In genomic region chr6:112489910-112490559, GRCm38 (mm10) we compare ENCODE assay signal across 9 mouse cellular contexts. TPM values are rescaled to one million over a fixed set of nuclear protein-coding genes. Genes with fewer than 3 reads are reported as not detected.
DNase-seq lines count a peak whose midpoint lies in the region; ATAC-seq lines count a peak whose summit lies in the region.
"Had no signal": no experiment of that assay in that cellular context is flagged by ENCODE, and none has a peak within 500 bp of the region (broad histone marks: within the 10 kb centered on the region; RNA-seq: fewer than 3 reads in every experiment).

Gene Oxtr, minus strand, starts transcription at chr6:112489943.

- H3K4me3 ChIP-seq in heart, embryonic 15.5 days: peak within 1 kb of the TSS; percentile 48
- H3K4me3 ChIP-seq in hindbrain, embryonic 12.5 days: peak within 1 kb of the TSS; percentile 31
- H3K4me3 ChIP-seq in midbrain, embryonic 16.5 days (ENCODE audit: low read depth, low read length): peak within 1 kb of the TSS; percentile 43

- H3K9me3 ChIP-seq in heart, embryonic 15.5 days (replicated peaks): no peaks in the 10 kb centered on the region
- no peaks in the 10 kb centered on the region for H3K9me3 ChIP-seq in hindbrain, embryonic 12.5 days (replicated peaks)
- no peaks in the 10 kb centered on the region for H3K9me3 ChIP-seq in midbrain, embryonic 16.5 days (replicated peaks; ENCODE audit: control insufficient read depth, low read length, poor library complexity, severe bottlenecking)

- ATAC-seq in heart, embryonic 15.5 days (replicated peaks; ENCODE audit: insufficient number of reproducible peaks, insufficient read depth, low FRiP score, low read depth): no peak
- ATAC-seq in hindbrain, embryonic 12.5 days (ENCODE audit: low FRiP score): peak; percentile 5; the same call in 1 of the 2 replicates
- ATAC-seq in midbrain, embryonic 16.5 days: peak; percentile 34
- ATAC-seq in activated CD4-positive, CD25-positive, alpha-beta regulatory T cell, adult 4 months: no peak

- H3K9ac ChIP-seq in heart, embryonic 15.5 days: peak within 1 kb of the TSS; percentile 49
- peak within 1 kb of the TSS; percentile 42 for H3K9ac ChIP-seq in hindbrain, embryonic 12.5 days
- peak within 1 kb of the TSS; percentile 64 for H3K9ac ChIP-seq in midbrain, embryonic 16.5 days (ENCODE audit: low read depth, low read length)

- no peak within 1 kb of the TSS for H3K27ac ChIP-seq in heart, embryonic 15.5 days
- H3K27ac ChIP-seq in hindbrain, embryonic 12.5 days: no peak within 1 kb of the TSS
- no peak within 1 kb of the TSS for H3K27ac ChIP-seq in midbrain, embryonic 16.5 days (ENCODE audit: low read length)

- H3K4me2 ChIP-seq in heart, embryonic 15.5 days: peak within 1 kb of the TSS; percentile 85
- peak within 1 kb of the TSS; percentile 64 for H3K4me2 ChIP-seq in hindbrain, embryonic 12.5 days (replicated peaks)
- H3K4me2 ChIP-seq in midbrain, embryonic 16.5 days (ENCODE audit: low read length): peak within 1 kb of the TSS; percentile 87

- no peaks in the 10 kb centered on the region for H3K36me3 ChIP-seq in heart, embryonic 15.5 days
- no peaks in the 10 kb centered on the region for H3K36me3 ChIP-seq in hindbrain, embryonic 12.5 days
- no peaks in the 10 kb centered on the region for H3K36me3 ChIP-seq in midbrain, embryonic 16.5 days (ENCODE audit: control insufficient read depth, insufficient read depth, low read length)

- WGBS in heart, embryonic 15.5 days: 6% methylated on average over 24 of the region's 24 CpGs
- 11% methylated on average over 22 of the region's 24 CpGs for WGBS in hindbrain, embryonic 12.5 days
- WGBS in midbrain, embryonic 16.5 days: 8% methylated on average over 21 of the region's 24 CpGs

- DNase-seq in heart, adult 18-20 months: no peak
- DNase-seq in adrenal gland, postnatal 25 days: no peak
- no peak for DNase-seq in layer of hippocampus, adult 9-10 months (ENCODE audit: low spot score)
- no peak for DNase-seq in spleen, adult 12 weeks (ENCODE audit: low spot score)

- peaks cover 69% of the 10 kb centered on the region for H3K27me3 ChIP-seq in heart, embryonic 15.5 days
- H3K27me3 ChIP-seq in hindbrain, embryonic 12.5 days: peaks cover 69% of the 10 kb centered on the region
- peaks cover 33% of the 10 kb centered on the region for H3K27me3 ChIP-seq in midbrain, embryonic 16.5 days (ENCODE audit: control insufficient read depth, insufficient read depth, low read depth, low read length)

- peaks cover 22% of the 10 kb centered on the region for H3K4me1 ChIP-seq in heart, embryonic 15.5 days (replicated peaks)
- H3K4me1 ChIP-seq in hindbrain, embryonic 12.5 days: peaks cover 22% of the 10 kb centered on the region
- peaks cover 18% of the 10 kb centered on the region for H3K4me1 ChIP-seq in midbrain, embryonic 16.5 days (ENCODE audit: control insufficient read depth, insufficient read depth, low read length)

RNA-seq across cellular contexts. Expression of gene Oxtr, which starts in this region (rescaled TPM):
- 0.21 and 0.30 TPM in 2 replicates for polyA plus RNA-seq in heart, embryonic 15.5 days (2015; fragmentation: Nextera tagmentation; extraction: Ambion mirVana)
- under 1 TPM; 0.18 to 0.30 TPM for total RNA-seq in heart, adult 18-20 months (2021)
- total RNA-seq in adrenal gland, postnatal 25 days (2021): 292 and 436 TPM in 2 replicates
- 0.54 and 0.70 TPM in 2 replicates for polyA plus RNA-seq in hindbrain, embryonic 12.5 days (2016; fragmentation: Nextera tagmentation; extraction: Ambion mirVana)
- polyA plus RNA-seq in midbrain, embryonic 16.5 days (2015; fragmentation: Nextera tagmentation; extraction: Ambion mirVana): 1.6 and 2.3 TPM in 2 replicates
- polyA plus RNA-seq in activated CD4-positive, CD25-positive, alpha-beta regulatory T cell, adult 4 months (2017; shearing (Covaris generic)): not detected
- total RNA-seq: MEL had no signal

Comparison
In these comparisons a context has a peak if more than half of its experiments do, and no peak if none do; other contexts are left out.
1. RNA of gene Oxtr (total RNA-seq): 292 to 436 TPM in adrenal gland, postnatal 25 days; 0.18 to 0.30 TPM in heart, adult 18-20 months; every median in the first group is over 100 times any median in the second.
2. Peak in ATAC-seq, H3K4me3 ChIP-seq, H3K9ac ChIP-seq and H3K4me2 ChIP-seq in hindbrain, embryonic 12.5 days; RNA of the gene not detected or under 1 TPM.
3. Peak in every context shown above with its lines, with median percentiles within 50 percentile points of each other: H3K4me2 ChIP-seq, H3K4me3 ChIP-seq and H3K9ac ChIP-seq.